Mouse (Mus musculus) fat pad, adult 2 months (tissue): Measurements from ENCODE around the gene Actl7a.

Experiments used
- DNase-seq: peaks from one replicate; pipeline ENCODE4 v3.0.0-alpha.2; 2011; ENCODE audit warnings: low read depth, low spot score; ENCODE audit errors: extremely low read depth

Actl7a gene

GRCm38 (mm10) chr4:56743363-56744195, at the start of gene Actl7a:
Actl7a (plus strand) TSS chr4:56743413.
- no peak for DNase-seq

DNA sequence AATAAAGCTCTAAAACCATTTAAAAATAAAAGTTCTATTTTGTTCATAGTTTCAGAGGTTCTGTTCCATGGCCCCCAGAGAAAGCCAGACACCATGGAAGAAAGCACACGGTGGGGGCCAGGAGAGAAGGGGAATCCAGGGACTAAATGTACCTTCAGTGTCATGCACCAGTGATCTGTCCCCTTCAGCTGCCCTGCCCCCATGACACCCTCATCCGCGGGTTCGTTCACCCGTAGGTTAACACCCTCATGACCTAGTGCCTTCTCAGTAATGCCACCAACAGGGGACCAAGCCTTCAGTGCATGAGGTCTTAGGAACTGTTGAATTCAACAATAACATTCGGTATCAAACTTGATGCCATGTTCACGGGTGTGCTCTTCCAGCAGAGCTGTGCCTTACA, 46.8 kb upstream of the Actl7a start:
- DNase-seq, result no peak

GRCm38 (mm10) chr4:56698671-56699070, 44.5 kb upstream of the Actl7a start:
- DNase-seq, result no peak

DNA sequence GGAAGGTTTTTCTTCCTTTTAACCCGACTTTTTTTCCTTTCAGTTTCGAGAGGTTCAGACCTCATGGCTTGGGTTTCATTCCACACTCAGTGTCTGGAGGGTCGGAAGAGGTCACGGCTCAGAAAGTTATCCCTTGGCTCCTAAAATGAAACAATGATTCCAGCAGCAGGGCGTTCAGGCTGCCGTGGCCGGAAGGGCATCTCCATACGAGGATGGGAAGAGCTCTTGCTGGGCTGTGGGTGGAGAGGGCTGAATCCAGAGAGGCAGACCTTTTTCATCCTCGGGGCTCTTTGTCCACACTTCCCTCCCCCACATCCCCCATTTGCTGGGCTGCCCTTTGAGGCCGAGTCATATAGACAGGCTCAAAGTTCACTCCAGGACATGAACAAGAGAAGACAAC, 41.0 kb upstream of the Actl7a start:
- DNase-seq, result no peak

DNA sequence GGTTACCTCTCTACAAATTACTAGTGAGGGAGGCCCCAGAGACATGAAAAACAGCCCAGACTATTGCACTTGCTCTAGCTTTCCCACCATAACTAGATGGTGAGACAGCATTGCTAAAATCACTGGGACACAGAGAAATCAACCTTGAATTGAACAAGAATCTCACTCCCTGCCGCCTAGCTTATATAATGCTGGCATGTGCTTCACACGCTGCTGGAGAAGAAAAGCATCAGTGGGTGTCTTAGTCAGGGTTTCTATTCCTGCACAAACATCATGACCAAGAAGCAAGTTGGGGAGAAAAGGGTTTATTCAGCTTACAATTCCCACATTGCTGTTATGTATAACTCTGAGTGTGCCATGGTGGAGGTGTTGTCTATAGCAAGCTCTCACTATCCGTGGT, 30.1 kb upstream of the Actl7a start:
- DNase-seq, result no peak

- no peak for DNase-seq
These were observed 26.4 kb upstream of the Actl7a start for GRCm38 (mm10) chr4:56716801-56717200.

DNA sequence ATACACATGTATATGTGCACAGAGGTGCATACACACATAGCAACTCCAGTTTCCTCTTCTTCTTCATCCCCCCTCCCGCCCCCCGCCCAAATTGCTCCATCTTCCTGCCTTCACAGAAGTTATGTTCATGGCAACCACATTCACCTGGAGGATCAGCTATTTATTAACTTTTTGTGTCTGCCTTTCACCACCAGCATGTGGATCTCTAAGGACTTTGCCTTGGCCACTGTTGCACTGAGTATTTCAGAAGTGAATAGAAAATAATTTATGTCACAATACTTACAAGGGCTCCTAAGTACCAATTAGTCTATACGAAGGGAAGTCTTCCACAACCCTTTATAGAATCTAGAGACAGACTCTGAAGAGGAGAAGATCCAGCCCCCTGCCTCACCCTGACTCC, 25.3 kb upstream of the Actl7a start:
- DNase-seq, result no peak

DNA sequence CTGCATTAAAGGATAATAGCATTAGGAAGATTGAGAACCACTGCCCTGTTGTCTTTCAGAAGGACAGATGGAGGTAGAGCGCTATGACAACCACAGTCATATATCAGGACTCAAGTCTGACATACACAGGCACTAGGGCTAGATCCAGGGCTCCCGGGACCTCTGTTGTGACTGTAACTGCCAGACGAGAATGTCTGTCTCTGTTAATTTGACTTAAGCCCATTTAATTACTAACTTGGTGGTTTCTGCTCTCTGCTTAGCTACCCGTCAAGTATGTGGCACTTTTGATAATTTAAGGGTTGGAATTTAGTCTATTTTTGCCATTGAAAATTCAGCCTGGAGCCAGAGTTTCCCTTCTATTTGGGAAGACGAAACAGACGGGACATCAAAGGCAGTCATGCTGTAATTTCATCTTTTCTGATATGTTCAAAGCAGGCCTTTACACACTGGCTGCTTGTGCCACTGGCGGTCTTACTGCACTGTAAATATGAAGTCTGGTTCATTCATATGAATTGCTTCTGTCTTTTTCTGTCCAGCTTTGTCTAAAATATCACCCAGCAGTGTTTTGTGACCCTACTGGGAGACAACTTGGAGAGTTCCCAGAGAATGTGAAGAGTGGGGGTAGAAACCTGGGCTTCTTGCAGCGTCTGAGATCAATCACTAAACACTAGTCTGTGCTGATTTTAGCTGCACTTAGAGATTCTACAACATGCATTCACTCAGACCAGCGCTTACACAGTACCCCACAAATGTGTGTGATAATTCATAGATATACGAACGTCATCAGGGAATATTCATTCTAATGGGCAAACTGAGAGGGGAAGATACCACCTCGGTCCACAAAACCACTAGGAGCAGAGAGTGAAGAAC, 24.4 kb upstream of the Actl7a start:
- DNase-seq, result no peak

GRCm38 (mm10) chr4:56719456-56719855, 23.8 kb upstream of the Actl7a start:
- DNase-seq, result no peak

- no peak for DNase-seq
These were observed 22.8 kb upstream of the Actl7a start for GRCm38 (mm10) chr4:56720403-56720802.

DNA sequence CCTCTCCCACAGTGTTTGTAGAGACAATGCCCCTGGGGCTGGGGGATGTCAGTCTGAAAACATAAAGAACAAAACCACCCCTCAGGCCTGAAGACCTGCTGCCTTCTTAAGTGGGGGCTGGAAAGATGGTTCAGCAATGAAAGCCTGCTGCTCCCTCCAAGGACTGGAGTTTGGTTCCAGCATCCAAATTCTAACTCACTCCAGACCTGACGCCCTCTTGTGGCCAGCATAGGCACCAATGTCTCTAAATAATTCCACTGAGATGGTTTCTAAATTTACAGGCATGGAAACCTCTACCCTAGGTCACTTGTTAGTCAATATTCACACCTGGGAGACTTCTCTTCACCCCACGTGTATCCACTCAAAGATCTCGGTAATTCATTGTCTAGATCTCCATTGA, 21.7 kb upstream of the Actl7a start:
- DNase-seq, result no peak

DNA sequence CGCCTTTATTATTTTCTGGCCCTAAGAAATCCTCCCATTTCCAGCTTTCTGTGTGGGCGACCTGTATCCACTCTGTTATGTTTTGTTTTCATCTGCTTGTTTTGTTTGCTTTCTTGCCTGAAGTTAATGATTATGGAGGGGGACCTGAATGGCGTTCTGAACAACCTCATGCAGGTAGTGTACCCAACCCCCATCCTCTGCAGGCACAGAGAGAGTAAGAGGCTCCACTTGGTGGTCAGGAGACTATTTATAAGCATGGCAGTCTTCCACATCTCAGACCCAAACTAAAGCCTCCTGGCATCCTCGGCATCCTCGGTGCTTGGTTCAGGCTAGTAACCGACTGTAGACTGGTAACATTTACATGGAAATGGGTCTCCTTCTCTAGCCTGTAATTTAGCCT, 20.9 kb upstream of the Actl7a start:
- no peak for DNase-seq

DNA sequence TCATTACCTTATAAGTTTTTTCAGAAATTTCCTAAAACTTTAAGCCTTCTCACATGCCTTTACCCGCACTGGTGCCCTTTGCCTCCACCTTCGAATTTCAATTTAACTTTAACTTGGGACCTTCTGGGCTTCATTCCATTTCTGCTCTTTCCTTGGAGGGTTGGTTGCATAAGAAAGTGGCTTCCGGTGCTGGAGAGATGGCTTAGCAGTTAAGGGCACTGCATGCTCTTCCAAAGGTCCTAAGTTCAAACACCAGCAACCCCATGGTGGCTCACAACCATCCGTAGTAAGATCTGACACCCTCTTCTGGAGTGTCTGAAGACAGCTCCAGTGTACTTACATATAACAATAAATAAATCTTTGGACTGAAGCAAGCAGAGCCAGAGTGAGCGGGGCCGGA, 20.0 kb upstream of the Actl7a start:
- DNase-seq, result no peak

DNA sequence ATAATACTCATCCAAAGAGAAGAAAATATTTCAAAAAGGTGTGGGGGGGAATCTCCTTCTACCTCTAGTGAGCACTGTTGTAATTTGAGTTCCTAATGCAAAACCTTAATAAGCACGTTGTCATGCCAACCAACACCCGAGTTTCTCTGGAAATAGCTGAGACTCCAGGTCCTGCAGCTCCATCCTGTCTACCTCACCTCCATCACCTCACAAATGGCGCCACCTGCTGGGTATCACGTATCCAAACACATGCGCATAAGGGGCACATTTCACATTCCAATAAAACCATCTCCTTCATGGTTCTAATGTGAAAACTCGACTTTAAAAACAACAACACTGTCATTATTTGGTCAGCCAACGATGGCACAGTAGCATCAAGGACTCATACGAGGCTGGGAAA, 17.4 kb upstream of the Actl7a start:
- no peak for DNase-seq

DNA sequence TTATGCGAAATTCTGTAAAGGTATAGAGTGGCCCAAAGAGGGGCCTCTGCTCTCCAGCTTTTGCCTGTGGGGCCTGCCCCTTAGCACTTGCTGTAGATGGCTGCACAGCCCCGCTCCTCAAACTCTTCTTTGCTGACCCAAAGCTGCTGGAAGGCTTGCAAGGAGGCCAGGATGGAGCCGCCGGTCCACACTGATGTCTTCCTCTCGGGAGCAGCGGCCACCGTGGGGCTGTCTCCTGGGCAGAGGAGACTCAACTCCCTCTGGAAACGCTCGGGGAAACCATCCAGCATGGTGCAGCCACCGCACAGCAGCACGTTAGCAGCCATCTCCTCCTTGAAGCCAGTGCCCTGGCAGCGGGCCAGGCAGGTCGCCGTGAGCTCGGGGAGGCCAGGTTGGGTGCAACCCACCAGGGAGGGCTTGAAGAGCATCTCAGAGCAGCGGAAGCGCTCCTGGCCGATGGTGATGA, 3.2 kb upstream of the Actl7a start, which contains the start of gene Gm26657:
TSS of gene Gm26657 (plus strand) at position 51 of the 466 bp plus-strand sequence.
- DNase-seq, result no peak

GRCm38 (mm10) chr4:56740611-56741010, 2.6 kb upstream of the Actl7a start:
- no peak for DNase-seq

GRCm38 (mm10) chr4:56741041-56741493, 2.1 kb upstream of the Actl7a start, which contains the start of gene Actl7b:
Actl7b (minus strand) TSS chr4:56741443.
- DNase-seq, result no peak

GRCm38 (mm10) chr4:56742698-56743097, 515 bp upstream of the Actl7a start:
- DNase-seq, result no peak

GRCm38 (mm10) chr4:56746345-56746744, 3.1 kb downstream of the Actl7a start:
- no peak for DNase-seq

- DNase-seq, result no peak
These were observed 4.2 kb downstream of the Actl7a start for GRCm38 (mm10) chr4:56747456-56747855.

DNA sequence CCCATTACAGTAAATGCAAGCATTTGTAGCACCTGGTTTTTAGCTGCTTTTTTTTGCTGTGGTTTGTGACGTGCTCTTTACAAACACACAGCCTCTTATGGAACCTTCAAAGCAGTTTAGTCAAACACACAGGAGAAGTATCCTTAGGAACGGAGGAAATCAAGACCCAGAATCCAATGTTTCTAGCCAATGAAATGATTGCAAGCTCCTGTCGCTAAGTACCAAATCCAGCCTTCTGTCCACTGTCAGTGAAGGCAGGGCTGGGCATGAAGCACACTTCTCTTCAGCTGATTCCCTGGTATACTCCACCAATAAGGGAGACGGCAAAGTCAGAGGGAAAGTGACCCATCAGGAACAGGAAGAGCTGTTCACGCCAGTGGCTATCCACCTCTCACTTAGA, 12.8 kb downstream of the Actl7a start:
- no peak for DNase-seq
